ENCODE assay signal across 8 mouse cellular contexts in genomic region chr7:120865832-120866231, GRCm38 (mm10). TPM values are rescaled to one million over a fixed set of nuclear protein-coding genes. Genes with fewer than 3 reads are reported as not detected.
DNase-seq lines count a peak whose midpoint lies in the region; ATAC-seq and TF ChIP-seq lines count a peak whose summit lies in the region.

No protein-coding gene starts in this region.

- no peak for TF ChIP-seq POLR2A in limb, embryonic 14.5 days (IDR thresholded peaks at IDR 0.05; ENCODE audit: borderline replicate concordance, extremely low read depth, insufficient read depth, insufficient read length)

- no peaks in the 10 kb centered on the region for H3K27me3 ChIP-seq in heart, embryonic 14.5 days (ENCODE audit: control insufficient read depth, insufficient read depth, low read length)
- H3K27me3 ChIP-seq in limb, embryonic 14.5 days (ENCODE audit: control insufficient read depth, insufficient read depth, low read length): no peaks in the 10 kb centered on the region
- H3K27me3 ChIP-seq in midbrain, embryonic 15.5 days (replicated peaks): no peaks in the 10 kb centered on the region

- H3K4me3 ChIP-seq in brown adipose tissue, adult 24 weeks (ENCODE audit: insufficient read depth, low read depth, low read length): no peak overlapping the region
- no peak overlapping the region for H3K4me3 ChIP-seq in heart, embryonic 14.5 days (ENCODE audit: control insufficient read depth in 1 of 2, insufficient read depth in 1 of 2, low read depth in 1 of 2, low read length in 2 of 2)
- H3K4me3 ChIP-seq in limb, embryonic 14.5 days (replicated peaks; ENCODE audit: low read length): no peak overlapping the region
- no peak overlapping the region for H3K4me3 ChIP-seq in midbrain, embryonic 15.5 days

- peaks cover 10% of the 10 kb centered on the region for H3K4me1 ChIP-seq in brown adipose tissue, adult 24 weeks (ENCODE audit: control insufficient read depth, insufficient read depth, insufficient read length, low read length)
- peaks cover 41 to 90% of the 10 kb centered on the region in 2 experiments for H3K4me1 ChIP-seq in heart, embryonic 14.5 days (ENCODE audit: control insufficient read depth in 2 of 2, insufficient read depth in 2 of 2, low read length in 2 of 2)
- H3K4me1 ChIP-seq in limb, embryonic 14.5 days (ENCODE audit: control insufficient read depth, insufficient read depth, low read length): peaks cover 54% of the 10 kb centered on the region
- peaks cover 19% of the 10 kb centered on the region for H3K4me1 ChIP-seq in midbrain, embryonic 15.5 days

- H3K9ac ChIP-seq in heart, embryonic 14.5 days (ENCODE audit: low read length): peak overlapping the region; percentile 45
- H3K9ac ChIP-seq in limb, embryonic 14.5 days (ENCODE audit: low read depth, low read length, severe bottlenecking): no peak overlapping the region
- H3K9ac ChIP-seq in midbrain, embryonic 15.5 days: no peak overlapping the region

- H3K27ac ChIP-seq in brown adipose tissue, adult 24 weeks (replicated peaks; ENCODE audit: low read depth, low read length): 0 out of 2 replicates have a peak overlapping the region, but pooled peaks have one; percentile 28
- H3K27ac ChIP-seq in heart, embryonic 14.5 days (replicated peaks in 1 of 2; ENCODE audit: control insufficient read depth in 1 of 2, insufficient read depth in 1 of 2, low read depth in 2 of 2, low read length in 2 of 2): peak overlapping the region; percentile 72 to 85
- H3K27ac ChIP-seq in limb, embryonic 14.5 days (replicated peaks; ENCODE audit: low read depth, low read length): 0 out of 2 replicates have a peak overlapping the region, but pooled peaks have one; percentile 14
- H3K27ac ChIP-seq in midbrain, embryonic 15.5 days: peak overlapping the region; percentile 49

- ATAC-seq in heart, embryonic 14.5 days (ENCODE audit: insufficient number of reproducible peaks, insufficient read depth, low FRiP score, low read depth): peak; percentile 34
- no peak for ATAC-seq in limb, embryonic 14.5 days (ENCODE audit: low FRiP score, low read depth)
- no peak for ATAC-seq in midbrain, embryonic 15.5 days (replicated peaks)

- no peaks in the 10 kb centered on the region for H3K9me3 ChIP-seq in heart, embryonic 14.5 days (ENCODE audit: control insufficient read depth, low read length)
- H3K9me3 ChIP-seq in limb, embryonic 14.5 days (ENCODE audit: control insufficient read depth, low read length): no peaks in the 10 kb centered on the region
- H3K9me3 ChIP-seq in midbrain, embryonic 15.5 days: no peaks in the 10 kb centered on the region

- no peak overlapping the region for H3K4me2 ChIP-seq in heart, embryonic 14.5 days (ENCODE audit: low read length)
- no peak overlapping the region for H3K4me2 ChIP-seq in limb, embryonic 14.5 days (replicated peaks; ENCODE audit: low read depth, low read length, severe bottlenecking)
- H3K4me2 ChIP-seq in midbrain, embryonic 15.5 days: no peak overlapping the region

- WGBS in heart, embryonic 14.5 days: 42% methylated on average over 4 of the region's 4 CpGs
- 53% methylated on average over 4 of the region's 4 CpGs for WGBS in limb, embryonic 14.5 days
- WGBS in midbrain, embryonic 15.5 days: 50% methylated on average over 4 of the region's 4 CpGs

- H3K36me3 ChIP-seq in heart, embryonic 14.5 days (ENCODE audit: control insufficient read depth, insufficient read depth, low read length): no peaks in the 10 kb centered on the region
- no peaks in the 10 kb centered on the region; the same call in 1 of the 2 replicates for H3K36me3 ChIP-seq in limb, embryonic 14.5 days (ENCODE audit: control insufficient read depth, insufficient read depth, low read length)
- H3K36me3 ChIP-seq in midbrain, embryonic 15.5 days (replicated peaks): no peaks in the 10 kb centered on the region

- peak; percentile 25 for DNase-seq in embryo, embryonic 10.5 days (ENCODE audit: low spot score)
- no peak for DNase-seq in embryo, embryonic 10 days (ENCODE audit: low spot score)
- DNase-seq in limb, embryonic 14.5 days (ENCODE audit: low spot score): no peak
- DNase-seq in embryo, embryonic 9.5 days (ENCODE audit: extremely low spot score): no peak
- DNase-seq in layer of hippocampus, adult 18-20 months (ENCODE audit: low spot score in 2 of 2): no peak

RNA-seq across cellular contexts. Expression of gene Eef2k, which starts 23.2 kb away (rescaled TPM):
- polyA plus RNA-seq in brown adipose tissue, adult 24 weeks (2012; ENCODE audit: insufficient read depth, insufficient read length, missing spikeins): 3.5 and 5.0 TPM in 2 replicates
- polyA plus RNA-seq in heart, embryonic 14.5 days (2014; fragmentation: Nextera tagmentation; extraction: Ambion mirVana): 12.1 and 12.4 TPM in 2 replicates
- polyA plus RNA-seq in limb, embryonic 14.5 days (2012; rRNA removed): 37.5 and 39.9 TPM in 2 replicates
- 22.4 and 23.9 TPM in 2 replicates for polyA plus RNA-seq in limb, embryonic 14.5 days (2014; fragmentation: Nextera tagmentation; extraction: Ambion mirVana)
- 33.6 and 40.1 TPM in 2 replicates for polyA plus RNA-seq in midbrain, embryonic 15.5 days (2015; fragmentation: Nextera tagmentation; extraction: Ambion mirVana)
- total RNA-seq in layer of hippocampus, adult 18-20 months (2021): 10 to 100 TPM; 25.2 to 29.2 TPM

RNA-seq across cellular contexts. Expression of gene Polr3e, which starts 51.7 kb away (rescaled TPM):
- polyA plus RNA-seq in brown adipose tissue, adult 24 weeks (2012; ENCODE audit: insufficient read depth, insufficient read length, missing spikeins): 6.1 and 7.9 TPM in 2 replicates
- 8.2 and 13.4 TPM in 2 replicates for polyA plus RNA-seq in heart, embryonic 14.5 days (2014; fragmentation: Nextera tagmentation; extraction: Ambion mirVana)
- polyA plus RNA-seq in limb, embryonic 14.5 days (2012; rRNA removed): 36.3 and 38.8 TPM in 2 replicates
- polyA plus RNA-seq in limb, embryonic 14.5 days (2014; fragmentation: Nextera tagmentation; extraction: Ambion mirVana): 25.8 and 26.2 TPM in 2 replicates
- polyA plus RNA-seq in midbrain, embryonic 15.5 days (2015; fragmentation: Nextera tagmentation; extraction: Ambion mirVana): 25.5 and 28.1 TPM in 2 replicates
- total RNA-seq in layer of hippocampus, adult 18-20 months (2021): 10 to 100 TPM; 24.3 to 28.0 TPM

RNA-seq across cellular contexts. Expression of gene Gm5737, which starts 53.7 kb away (rescaled TPM):
- not detected in 2 replicates for polyA plus RNA-seq in brown adipose tissue, adult 24 weeks (2012; ENCODE audit: insufficient read depth, insufficient read length, missing spikeins)
- not detected in 2 replicates for polyA plus RNA-seq in heart, embryonic 14.5 days (2014; fragmentation: Nextera tagmentation; extraction: Ambion mirVana)
- polyA plus RNA-seq in limb, embryonic 14.5 days (2012; rRNA removed): not detected in 2 replicates
- polyA plus RNA-seq in limb, embryonic 14.5 days (2014; fragmentation: Nextera tagmentation; extraction: Ambion mirVana): not detected in 2 replicates
- polyA plus RNA-seq in midbrain, embryonic 15.5 days (2015; fragmentation: Nextera tagmentation; extraction: Ambion mirVana): 0.17 and 0.22 TPM in 2 replicates
- under 1 TPM in 1 of 2 experiments, not detected in 1; 0.32 TPM for total RNA-seq in layer of hippocampus, adult 18-20 months (2021)

Comparison
In these comparisons a context has a peak if more than half of its experiments do, and no peak if none do; other contexts are left out.
1. H3K27ac ChIP-seq: peak in every context shown above with its lines; median percentile 78 in heart, embryonic 14.5 days; 49 in midbrain, embryonic 15.5 days; 28 in brown adipose tissue, adult 24 weeks; 14 in limb, embryonic 14.5 days.